Comparison of ENCODE assay signal across 8 mouse cellular contexts in genomic region chr8:72572507-72572906, GRCm38 (mm10). TPM values are rescaled to one million over a fixed set of nuclear protein-coding genes. Genes with fewer than 3 reads are reported as not detected.
DNase-seq lines count a peak whose midpoint lies in the region; ATAC-seq and TF ChIP-seq lines count a peak whose summit lies in the region.

No protein-coding gene starts in this region.

- no peak for TF ChIP-seq CTCF in kidney, adult 2 months (conservative IDR thresholded peaks at IDR 0.05; ENCODE audit: insufficient read depth, insufficient read length, low read depth, low read length)
- TF ChIP-seq CTCF in bone marrow macrophage, adult 2 months (IDR thresholded peaks at IDR 0.05; ENCODE audit: low read depth, low read length), result no peak

- ATAC-seq in limb, embryonic 13.5 days (ENCODE audit: low FRiP score, low read depth), result no peak
- ATAC-seq in stomach, embryonic 16.5 days (ENCODE audit: insufficient read depth, low FRiP score), result no peak
- ATAC-seq in activated CD4-positive, CD25-positive, alpha-beta regulatory T cell, adult 4 months, result no peak

- no peak for TF ChIP-seq POLR2A in kidney, adult 2 months (IDR thresholded peaks at IDR 0.05; ENCODE audit: low read depth, low read length)
- TF ChIP-seq POLR2A in bone marrow macrophage, adult 2 months (IDR thresholded peaks at IDR 0.05; ENCODE audit: borderline replicate concordance, low read depth, low read length), result no peak

- peak overlapping the region; percentile 82 for H3K4me3 ChIP-seq in kidney, adult 2 months (ENCODE audit: insufficient read depth, low read depth, low read length)
- peak overlapping the region; percentile 79 for H3K4me3 ChIP-seq in bone marrow macrophage, adult 2 months (ENCODE audit: insufficient read depth, low read length)
- H3K4me3 ChIP-seq in limb, embryonic 13.5 days, result peak overlapping the region; percentile 66
- peak overlapping the region; percentile 76 for H3K4me3 ChIP-seq in stomach, embryonic 16.5 days (replicated peaks; ENCODE audit: low read length)

- DNase-seq in kidney, adult 2 months, result no peak
- no peak for DNase-seq in kidney, postnatal 36 days
- peak; percentile 50 to 61 for DNase-seq in heart, adult 18-20 months
- no peak for DNase-seq in right cerebral cortex, postnatal 36 days (ENCODE audit: low spot score in 2 of 2)

- H3K9me3 ChIP-seq in limb, embryonic 13.5 days, result no peaks in the 10 kb centered on the region
- H3K9me3 ChIP-seq in stomach, embryonic 16.5 days (replicated peaks; ENCODE audit: control insufficient read depth, low read length), result no peaks in the 10 kb centered on the region

- no peaks in the 10 kb centered on the region for H3K36me3 ChIP-seq in kidney, adult 2 months (ENCODE audit: control insufficient read depth, insufficient read depth, low read length)
- H3K36me3 ChIP-seq in limb, embryonic 13.5 days, result peaks cover 20% of the 10 kb centered on the region
- H3K36me3 ChIP-seq in stomach, embryonic 16.5 days (ENCODE audit: control insufficient read depth, insufficient read depth, low read length), result peaks cover 3% of the 10 kb centered on the region

- peak overlapping the region; percentile 78 for H3K9ac ChIP-seq in limb, embryonic 13.5 days
- peak overlapping the region; percentile 78 for H3K9ac ChIP-seq in stomach, embryonic 16.5 days (ENCODE audit: low read length)

- H3K4me2 ChIP-seq in limb, embryonic 13.5 days (replicated peaks), result peak overlapping the region; percentile 93
- peak overlapping the region; percentile 96 for H3K4me2 ChIP-seq in stomach, embryonic 16.5 days (ENCODE audit: low read depth, low read length)

- H3K4me1 ChIP-seq in kidney, adult 2 months (ENCODE audit: control insufficient read depth, insufficient read depth, low read length), result peaks cover 12% of the 10 kb centered on the region
- peaks cover 8% of the 10 kb centered on the region for H3K4me1 ChIP-seq in bone marrow macrophage, adult 2 months (ENCODE audit: control insufficient read depth, insufficient read depth, low read length)
- peaks cover 23% of the 10 kb centered on the region for H3K4me1 ChIP-seq in limb, embryonic 13.5 days
- H3K4me1 ChIP-seq in stomach, embryonic 16.5 days (ENCODE audit: control insufficient read depth, insufficient read depth, low read length), result peaks cover 23% of the 10 kb centered on the region

- peak overlapping the region; percentile 49; the same call in 1 of the 2 replicates for H3K27ac ChIP-seq in kidney, adult 2 months (ENCODE audit: insufficient read depth, low read depth, low read length)
- H3K27ac ChIP-seq in bone marrow macrophage, adult 2 months (ENCODE audit: insufficient read depth, low read depth, low read length), result no peak overlapping the region
- no peak overlapping the region; the same call in 1 of the 2 replicates for H3K27ac ChIP-seq in limb, embryonic 13.5 days
- peak overlapping the region; percentile 99 for H3K27ac ChIP-seq in stomach, embryonic 16.5 days (ENCODE audit: low read length)

- 7% methylated on average over 10 of the region's 10 CpGs for WGBS in kidney, adult 2 months
- 6% methylated on average over 10 of the region's 10 CpGs for WGBS in limb, embryonic 13.5 days
- WGBS in stomach, embryonic 16.5 days, result 6% methylated on average over 10 of the region's 10 CpGs

- H3K27me3 ChIP-seq in kidney, adult 2 months (replicated peaks; ENCODE audit: control insufficient read depth, insufficient read depth, low read length), result no peaks in the 10 kb centered on the region
- no peaks in the 10 kb centered on the region for H3K27me3 ChIP-seq in limb, embryonic 13.5 days
- no peaks in the 10 kb centered on the region for H3K27me3 ChIP-seq in stomach, embryonic 16.5 days (ENCODE audit: control insufficient read depth, insufficient read depth, low read length)

RNA-seq across cellular contexts. Expression of gene Tmem38a, which starts 0.7 kb away (rescaled TPM):
- 34.0 and 40.8 TPM in 2 replicates for polyA plus RNA-seq in kidney, adult 2 months (2012; rRNA removed)
- polyA plus RNA-seq in bone marrow macrophage, adult 2 months (2012; ENCODE audit: insufficient read depth, insufficient read length, missing spikeins), result 8.5 and 9.5 TPM in 2 replicates
- 100 to 1,000 TPM; 474 to 492 TPM for total RNA-seq in heart, adult 18-20 months (2021)
- 26.7 and 27.6 TPM in 2 replicates for polyA plus RNA-seq in limb, embryonic 13.5 days (2015; fragmentation: Nextera tagmentation; extraction: Ambion mirVana)
- polyA plus RNA-seq in stomach, embryonic 16.5 days (2015; fragmentation: Nextera tagmentation; extraction: Ambion mirVana), result 20.9 and 36.5 TPM in 2 replicates
- polyA plus RNA-seq in activated CD4-positive, CD25-positive, alpha-beta regulatory T cell, adult 4 months (2017; shearing (Covaris generic)), result 1 to 10 TPM in 1 of 2 experiments, under 1 TPM in 1; 0.56 to 1.5 TPM

RNA-seq across cellular contexts. Expression of gene Smim7, which starts 1.6 kb away (rescaled TPM):
- polyA plus RNA-seq in kidney, adult 2 months (2012; rRNA removed), result 42.5 and 51.8 TPM in 2 replicates
- polyA plus RNA-seq in bone marrow macrophage, adult 2 months (2012; ENCODE audit: insufficient read depth, insufficient read length, missing spikeins), result 68.6 and 71.9 TPM in 2 replicates
- 100 to 1,000 TPM; 118 to 130 TPM for total RNA-seq in heart, adult 18-20 months (2021)
- polyA plus RNA-seq in limb, embryonic 13.5 days (2015; fragmentation: Nextera tagmentation; extraction: Ambion mirVana), result 129 and 130 TPM in 2 replicates
- 120 and 127 TPM in 2 replicates for polyA plus RNA-seq in stomach, embryonic 16.5 days (2015; fragmentation: Nextera tagmentation; extraction: Ambion mirVana)
- 10 to 100 TPM; 81.4 to 85.5 TPM for polyA plus RNA-seq in activated CD4-positive, CD25-positive, alpha-beta regulatory T cell, adult 4 months (2017; shearing (Covaris generic))

RNA-seq across cellular contexts. Expression of gene Med26, which starts 24.4 kb away (rescaled TPM):
- 6.1 and 7.9 TPM in 2 replicates for polyA plus RNA-seq in kidney, adult 2 months (2012; rRNA removed)
- polyA plus RNA-seq in bone marrow macrophage, adult 2 months (2012; ENCODE audit: insufficient read depth, insufficient read length, missing spikeins), result 7.5 and 7.8 TPM in 2 replicates
- 1 to 10 TPM; 7.3 to 9.8 TPM for total RNA-seq in heart, adult 18-20 months (2021)
- polyA plus RNA-seq in limb, embryonic 13.5 days (2015; fragmentation: Nextera tagmentation; extraction: Ambion mirVana), result 19.4 and 19.9 TPM in 2 replicates
- 13.2 and 14.7 TPM in 2 replicates for polyA plus RNA-seq in stomach, embryonic 16.5 days (2015; fragmentation: Nextera tagmentation; extraction: Ambion mirVana)
- 1 to 10 TPM; 4.9 to 5.8 TPM for polyA plus RNA-seq in activated CD4-positive, CD25-positive, alpha-beta regulatory T cell, adult 4 months (2017; shearing (Covaris generic))

Comparison
In these comparisons a context has a peak if more than half of its experiments do, and no peak if none do; other contexts are left out.
1. DNase-seq: peak in heart, adult 18-20 months (2 of 2); none in kidney, adult 2 months (single experiment), kidney, postnatal 36 days (0 of 2) and right cerebral cortex, postnatal 36 days (0 of 2).
2. H3K27ac ChIP-seq: peak in kidney, adult 2 months (single experiment) and stomach, embryonic 16.5 days (single experiment); none in bone marrow macrophage, adult 2 months (single experiment) and limb, embryonic 13.5 days (single experiment).
3. Peak in every context shown above with its lines, with median percentiles within 50 percentile points of each other: H3K4me3 ChIP-seq.